ENCODE assay signal across 7 mouse cellular contexts in the genomic region with DNA sequence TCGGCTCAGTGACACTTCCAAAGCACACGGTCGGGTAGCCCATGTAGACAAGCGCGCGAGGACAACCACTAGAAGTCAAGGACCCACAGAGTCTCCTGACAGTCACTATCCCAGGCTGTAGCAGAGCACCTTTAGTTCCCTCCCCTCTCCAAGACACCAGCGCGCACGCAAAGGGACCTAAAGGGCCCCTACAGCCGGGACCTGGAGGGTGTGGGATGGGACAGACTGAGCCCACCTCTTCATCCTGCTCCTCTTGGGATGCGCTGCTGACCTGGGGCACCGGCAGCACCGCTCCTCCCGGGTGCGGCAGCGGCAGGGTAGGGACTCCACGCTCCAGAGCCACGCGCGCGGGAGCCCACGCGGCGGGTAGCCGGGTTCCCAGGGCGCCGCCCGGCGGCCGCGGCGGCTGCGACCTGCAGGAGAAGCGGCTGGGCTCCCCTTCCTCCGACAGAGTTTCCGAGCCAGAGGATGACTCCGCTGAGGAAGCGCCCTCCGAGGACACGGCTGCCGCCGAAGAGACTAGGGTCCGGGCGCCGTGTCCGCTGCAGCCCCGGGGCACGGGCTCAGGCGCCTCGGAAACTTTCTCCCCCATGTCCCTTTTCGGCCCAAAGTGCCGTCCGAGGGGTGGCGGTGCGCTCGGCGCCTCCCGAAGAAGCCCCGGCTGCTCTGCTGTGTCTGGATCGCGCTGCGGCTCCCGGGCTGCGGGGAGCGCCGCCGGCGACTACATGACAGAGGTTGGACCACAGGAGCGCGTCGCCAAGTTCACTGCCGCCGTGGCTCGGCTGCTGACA. TPM values are rescaled to one million over a fixed set of nuclear protein-coding genes. Genes with fewer than 3 reads are reported as not detected.
A peak's percentile ranks its signal among the peaks of the same experiment; 100 is the strongest.
DNase-seq lines count a peak whose midpoint lies in the region; ATAC-seq and TF ChIP-seq lines count a peak whose summit lies in the region.

No protein-coding gene starts in this region.

- DNase-seq in NIH3T3 (ENCODE audit: low read depth): peak; percentile 72
- peak; percentile 75 for DNase-seq in adrenal gland, postnatal 14 days
- peak; percentile 75 for DNase-seq in hindbrain, embryonic 11.5 days (ENCODE audit: low spot score)
- peak; percentile 67 for DNase-seq in limb, embryonic 11.5 days (ENCODE audit: low spot score)

- no peak for TF ChIP-seq CTCF in testis, adult 2 months (IDR thresholded peaks at IDR 0.05; ENCODE audit: control insufficient read depth, insufficient read depth, insufficient replicate concordance, low read depth, low read length)

- peak overlapping the region; percentile 67 for H3K9ac ChIP-seq in hindbrain, embryonic 11.5 days (ENCODE audit: low read depth, low read length)
- peak overlapping the region; percentile 38 for H3K9ac ChIP-seq in limb, embryonic 11.5 days (ENCODE audit: low read length)
- H3K9ac ChIP-seq in midbrain, embryonic 16.5 days (ENCODE audit: low read depth, low read length): peak overlapping the region; percentile 73

- H3K9me3 ChIP-seq in hindbrain, embryonic 11.5 days (ENCODE audit: control insufficient read depth, low read length): no peaks in the 10 kb centered on the region
- no peaks in the 10 kb centered on the region for H3K9me3 ChIP-seq in limb, embryonic 11.5 days (ENCODE audit: control insufficient read depth, low read length)
- H3K9me3 ChIP-seq in midbrain, embryonic 16.5 days (replicated peaks; ENCODE audit: control insufficient read depth, low read length, poor library complexity, severe bottlenecking): no peaks in the 10 kb centered on the region

- H3K4me2 ChIP-seq in hindbrain, embryonic 11.5 days (replicated peaks; ENCODE audit: low read depth, low read length): peak overlapping the region; percentile 90
- H3K4me2 ChIP-seq in limb, embryonic 11.5 days (ENCODE audit: low read depth, severe bottlenecking): peak overlapping the region; percentile 78
- H3K4me2 ChIP-seq in midbrain, embryonic 16.5 days (ENCODE audit: low read length): peak overlapping the region; percentile 97

- H3K27ac ChIP-seq in hindbrain, embryonic 11.5 days (ENCODE audit: low read depth, low read length): 0 out of 2 replicates have a peak overlapping the region, but pooled peaks have one; percentile 51
- no peak overlapping the region for H3K27ac ChIP-seq in limb, embryonic 11.5 days (replicated peaks; ENCODE audit: low read depth, low read length)
- peak overlapping the region; percentile 55 for H3K27ac ChIP-seq in midbrain, embryonic 16.5 days (ENCODE audit: low read length)
- H3K27ac ChIP-seq in testis, adult 2 months (ENCODE audit: control insufficient read depth, insufficient read depth, low read depth, low read length): no peak overlapping the region

- peak; percentile 60 for ATAC-seq in frontal cortex, adult (ENCODE audit: low TSS enrichment)
- ATAC-seq in hindbrain, embryonic 11.5 days (ENCODE audit: low FRiP score): peak; percentile 77
- ATAC-seq in limb, embryonic 11.5 days (ENCODE audit: insufficient number of reproducible peaks, low FRiP score, low TSS enrichment, low read depth): peak; percentile 40
- ATAC-seq in midbrain, embryonic 16.5 days: peak; percentile 53

- peaks cover 20% of the 10 kb centered on the region for H3K27me3 ChIP-seq in hindbrain, embryonic 11.5 days (ENCODE audit: control insufficient read depth, insufficient read depth, low read length)
- peaks cover 43% of the 10 kb centered on the region for H3K27me3 ChIP-seq in limb, embryonic 11.5 days (ENCODE audit: control insufficient read depth, insufficient read depth, low read length)
- H3K27me3 ChIP-seq in midbrain, embryonic 16.5 days (ENCODE audit: control insufficient read depth, insufficient read depth, low read depth, low read length): peaks cover 5% of the 10 kb centered on the region; the same call in 1 of the 2 replicates
- no peaks in the 10 kb centered on the region for H3K27me3 ChIP-seq in testis, adult 2 months (ENCODE audit: control insufficient read depth, insufficient read depth, low read length)

- H3K4me1 ChIP-seq in hindbrain, embryonic 11.5 days (replicated peaks; ENCODE audit: control insufficient read depth, insufficient read depth, low read length): peaks cover 7% of the 10 kb centered on the region; the same call in 1 of the 2 replicates
- H3K4me1 ChIP-seq in limb, embryonic 11.5 days (ENCODE audit: control insufficient read depth, insufficient read depth, low read length): peaks cover 11% of the 10 kb centered on the region
- H3K4me1 ChIP-seq in midbrain, embryonic 16.5 days (ENCODE audit: control insufficient read depth, insufficient read depth, low read length): peaks cover 12% of the 10 kb centered on the region
- H3K4me1 ChIP-seq in testis, adult 2 months (ENCODE audit: control insufficient read depth, insufficient read depth, low read length): peaks cover 3% of the 10 kb centered on the region

- H3K36me3 ChIP-seq in hindbrain, embryonic 11.5 days (ENCODE audit: control insufficient read depth, insufficient read depth, low read length): no peaks in the 10 kb centered on the region
- no peaks in the 10 kb centered on the region for H3K36me3 ChIP-seq in limb, embryonic 11.5 days (ENCODE audit: control insufficient read depth, insufficient read depth, low read length)
- no peaks in the 10 kb centered on the region for H3K36me3 ChIP-seq in midbrain, embryonic 16.5 days (ENCODE audit: control insufficient read depth, insufficient read depth, low read length)
- no peaks in the 10 kb centered on the region for H3K36me3 ChIP-seq in testis, adult 2 months (ENCODE audit: control insufficient read depth, insufficient read depth, low read length)

- TF ChIP-seq POLR2A in testis, adult 2 months (IDR thresholded peaks at IDR 0.05; ENCODE audit: control insufficient read depth, low read depth, low read length): no peak

- WGBS in hindbrain, embryonic 11.5 days: under 1% methylated on average over 55 of the region's 74 CpGs
- under 1% methylated on average over 55 of the region's 74 CpGs for WGBS in limb, embryonic 11.5 days
- WGBS in midbrain, embryonic 16.5 days: under 1% methylated on average over 72 of the region's 74 CpGs

- H3K4me3 ChIP-seq in hindbrain, embryonic 11.5 days (ENCODE audit: low read depth, low read length): peak overlapping the region; percentile 72
- H3K4me3 ChIP-seq in limb, embryonic 11.5 days (ENCODE audit: low read depth, low read length): peak overlapping the region; percentile 64
- H3K4me3 ChIP-seq in midbrain, embryonic 16.5 days (ENCODE audit: low read depth, low read length): peak overlapping the region; percentile 56
- peak overlapping the region; percentile 86 for H3K4me3 ChIP-seq in testis, adult 2 months (ENCODE audit: control insufficient read depth, low read depth, low read length)

RNA-seq across cellular contexts. Expression of a gene that starts 0.5 kb away (rescaled TPM):
- total RNA-seq in adrenal gland, postnatal 14 days (2021): 60.8 and 61.5 TPM in 2 replicates
- 19.3 and 26.9 TPM in 2 replicates for polyA plus RNA-seq in hindbrain, embryonic 11.5 days (2014; fragmentation: Nextera tagmentation; extraction: Ambion mirVana)
- 18.9 and 21.1 TPM in 2 replicates for polyA plus RNA-seq in limb, embryonic 11.5 days (2014; fragmentation: Nextera tagmentation; extraction: Ambion mirVana)
- 33.8 and 45.1 TPM in 2 replicates for polyA plus RNA-seq in midbrain, embryonic 16.5 days (2015; fragmentation: Nextera tagmentation; extraction: Ambion mirVana)
- 5.2 and 5.3 TPM in 2 replicates for polyA plus RNA-seq in testis, adult 2 months (2012; rRNA removed)

Comparison
In these comparisons a context has a peak if more than half of its experiments do, and no peak if none do; other contexts are left out.
1. H3K27ac ChIP-seq: peak in hindbrain, embryonic 11.5 days (single experiment) and midbrain, embryonic 16.5 days (single experiment); none in limb, embryonic 11.5 days (single experiment) and testis, adult 2 months (single experiment).
2. Peak in every context shown above with its lines, with median percentiles within 50 percentile points of each other: DNase-seq, ATAC-seq, H3K4me2 ChIP-seq, H3K4me3 ChIP-seq and H3K9ac ChIP-seq.